Mouse (Mus musculus): ENCODE data around the gene Cmss1. TPM values are rescaled to one million over a fixed set of nuclear protein-coding genes. Genes with fewer than 3 reads are reported as not detected.

The Cmss1 gene
- polyA plus RNA-seq (2017; shearing (Covaris generic)) = 10 to 100 TPM; 22.9 to 39.5 (median 34.8) TPM

DNA sequence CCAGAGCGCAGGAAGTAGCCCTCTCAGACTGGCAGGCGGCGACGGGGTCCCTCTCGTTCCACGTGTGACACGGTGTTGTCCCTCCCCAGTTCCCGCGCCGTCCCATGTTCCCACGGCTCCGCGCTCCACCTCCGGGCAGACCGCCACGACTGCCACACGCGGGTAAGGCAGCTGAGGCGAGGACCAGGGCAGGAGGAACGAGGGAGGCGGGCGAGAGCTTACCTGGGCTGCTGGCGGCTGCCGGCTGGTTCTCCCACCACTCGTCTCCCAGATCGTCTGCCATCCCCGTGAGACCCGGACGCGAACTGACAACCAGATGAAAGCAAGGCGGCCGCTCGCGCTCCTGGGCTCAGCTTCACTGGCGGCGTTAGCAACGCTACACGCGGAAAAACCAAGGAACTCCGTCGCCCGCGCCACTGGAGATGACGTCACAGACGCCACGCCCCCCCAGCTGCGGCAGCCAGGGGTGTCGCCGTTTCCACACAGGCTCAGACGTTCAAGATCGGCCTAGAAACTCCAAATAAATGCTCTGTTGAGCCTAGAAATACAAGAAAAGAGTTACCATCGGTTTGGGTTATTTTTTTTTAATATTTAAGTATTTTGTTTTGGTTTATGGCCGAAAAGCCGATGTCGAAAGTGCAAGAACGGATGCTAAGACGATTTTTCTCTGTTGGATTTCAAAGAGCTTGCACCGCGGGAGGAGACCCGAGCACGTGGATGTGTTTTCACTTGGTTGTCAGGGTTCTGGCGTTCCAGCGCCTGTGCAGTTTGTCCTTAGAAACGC, at the start of gene Cmss1:
Gene Cmss1 (minus strand): TSS at position 421 of the 784 bp plus-strand sequence.
- ATAC-seq = peak; percentile 93

DNA sequence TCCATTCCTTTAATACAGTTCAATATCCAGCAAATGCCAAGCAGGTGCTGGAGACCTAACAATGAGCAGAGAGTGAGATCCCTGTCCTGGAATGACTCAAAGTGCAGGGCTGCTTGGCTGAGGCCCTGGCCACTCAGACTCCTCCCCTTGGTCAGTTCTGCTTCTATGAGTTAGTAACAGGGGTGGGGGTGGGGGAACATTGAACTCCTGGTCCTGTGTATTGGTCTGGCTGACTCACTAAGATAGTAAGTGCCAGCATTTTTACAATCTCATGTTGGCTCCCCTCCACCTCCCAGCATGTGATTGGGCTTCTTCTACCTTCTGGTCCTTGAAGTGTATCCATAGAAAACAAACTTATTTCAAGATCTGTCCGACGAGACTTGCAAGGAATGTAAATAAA, 43.2 kb upstream of the Cmss1 start:
- no peak for ATAC-seq

DNA sequence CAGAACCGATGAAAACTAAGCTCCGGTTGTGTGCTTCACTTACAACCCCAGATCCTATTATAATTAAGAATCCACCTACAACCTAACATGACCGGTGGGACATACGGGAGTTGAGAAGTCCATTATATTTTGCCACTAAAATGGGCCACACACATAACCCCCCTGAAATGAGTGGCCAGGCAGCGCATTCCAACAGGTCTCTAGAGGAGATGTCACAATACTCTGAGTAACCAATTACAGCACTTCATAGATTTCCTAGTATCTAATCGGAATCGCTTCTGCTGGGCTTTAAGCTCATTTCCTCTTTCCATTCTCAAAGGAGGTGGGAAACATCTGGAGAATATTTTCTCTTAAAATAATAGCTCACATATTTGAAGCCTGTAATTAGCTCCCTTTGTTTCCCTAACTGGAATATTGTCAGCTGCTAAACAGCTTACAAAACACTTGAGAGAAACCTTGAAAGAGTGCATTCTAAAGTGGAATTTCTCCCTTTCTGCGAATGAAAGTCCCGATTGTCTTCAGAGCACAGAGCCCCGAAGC, 34.8 kb upstream of the Cmss1 start:
- ATAC-seq = no peak

DNA sequence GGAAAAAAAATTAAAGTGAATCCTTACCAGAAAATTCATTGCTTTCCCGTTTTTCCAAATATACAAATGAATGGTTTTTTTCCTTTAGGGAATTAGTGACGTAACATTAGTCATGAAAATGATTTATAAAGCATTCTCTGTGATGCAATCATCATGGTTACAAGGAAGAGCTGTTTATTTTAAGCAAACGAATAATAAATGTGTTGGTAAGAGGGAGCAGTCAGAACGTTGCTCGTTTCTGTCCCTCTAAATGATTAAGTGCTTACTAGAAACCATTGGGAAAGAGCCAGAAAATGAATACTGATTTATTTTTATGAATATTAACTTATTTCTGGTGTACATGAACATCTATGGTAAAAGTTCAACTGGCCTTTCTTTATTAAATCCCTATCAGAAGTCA, 28.1 kb upstream of the Cmss1 start:
- no peak for ATAC-seq

DNA sequence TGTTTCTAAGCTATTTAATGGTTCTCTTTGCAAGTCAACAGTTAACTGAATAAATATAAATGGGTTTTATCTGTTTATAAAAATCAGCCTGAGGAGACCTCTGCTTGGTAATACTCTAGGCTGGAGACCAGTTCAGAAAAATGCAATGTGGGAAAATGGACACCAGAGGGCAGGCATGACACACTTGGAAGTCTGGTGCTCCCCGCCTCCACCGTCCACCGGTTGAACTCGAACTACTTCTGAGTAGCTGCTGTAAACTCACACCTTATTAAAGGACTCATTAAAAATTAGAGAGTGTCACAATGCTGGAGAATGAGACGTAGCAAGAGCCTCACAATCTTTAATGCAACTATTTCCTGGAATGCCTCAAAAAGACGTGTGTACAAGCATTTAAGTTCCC, 27.5 kb upstream of the Cmss1 start:
- peak; percentile 79 for ATAC-seq

DNA sequence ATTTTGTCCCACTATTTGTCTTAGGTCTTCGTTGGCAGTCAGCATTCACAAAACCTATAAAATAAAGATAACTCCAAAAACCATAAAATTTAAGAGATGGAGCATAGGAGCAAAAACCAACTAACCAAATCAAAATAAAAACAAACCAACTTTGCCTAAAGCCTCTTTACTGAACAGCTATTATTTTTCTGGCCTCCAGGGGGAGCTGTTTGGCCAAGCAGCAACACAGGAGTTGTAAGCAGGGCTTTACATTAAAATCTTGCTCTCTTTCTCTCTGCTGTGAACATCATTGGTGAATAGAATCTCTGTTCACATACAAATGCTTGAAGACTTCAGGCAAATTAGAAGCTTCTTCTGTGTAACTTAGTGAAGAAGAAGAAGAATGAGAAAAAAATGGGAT, 5.1 kb upstream of the Cmss1 start:
- ATAC-seq = peak; percentile 66

DNA sequence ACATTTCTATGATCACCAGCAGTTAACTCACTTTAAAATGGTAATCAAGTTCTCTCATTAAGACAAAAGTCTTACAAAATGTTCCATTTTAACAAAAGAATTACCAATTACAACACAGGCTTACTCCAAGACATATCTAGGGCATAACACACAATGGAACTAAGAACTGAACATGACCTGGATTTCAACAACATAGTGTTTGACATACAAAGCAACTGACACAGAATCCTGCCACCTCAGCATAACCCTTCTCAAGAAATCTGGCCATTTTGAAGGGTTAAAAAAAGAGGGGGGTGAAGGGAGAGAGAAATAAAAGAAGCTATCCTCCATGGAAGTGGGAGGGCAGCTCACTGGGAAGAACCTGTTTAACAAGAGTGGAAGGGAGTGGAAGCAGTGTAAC, 5.6 kb downstream of the Cmss1 start:
- ATAC-seq = no peak

DNA sequence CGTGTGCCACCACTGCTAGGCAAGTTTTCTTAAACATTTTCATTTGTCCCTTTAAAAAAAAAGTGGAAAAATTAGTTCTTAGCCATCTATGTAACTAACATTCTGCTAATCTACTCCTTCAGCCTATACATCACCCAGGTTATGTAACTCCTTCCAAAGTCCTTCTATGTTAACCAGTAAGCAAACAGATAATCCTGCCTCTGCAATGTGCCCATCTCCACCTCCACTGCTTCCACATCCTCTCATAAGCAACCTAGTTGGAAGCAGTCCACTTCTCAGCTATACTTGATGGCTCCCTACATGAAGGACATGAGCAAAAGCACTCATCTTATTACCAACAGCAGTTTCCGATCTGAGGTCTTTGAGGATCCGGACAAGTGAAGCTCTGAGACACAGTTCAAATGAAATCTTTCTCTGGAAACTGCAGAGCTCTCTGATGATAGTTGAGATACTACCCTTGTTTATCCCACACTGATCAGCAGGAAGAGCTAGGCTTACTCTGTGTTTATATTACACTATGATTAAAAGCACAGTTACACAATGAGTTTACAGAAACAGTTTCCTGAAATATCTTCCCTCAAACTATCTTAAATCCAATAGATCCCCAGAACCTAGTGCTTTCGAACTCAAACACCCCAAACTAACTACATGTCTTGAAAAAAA, 9.2 kb downstream of the Cmss1 start:
- no peak for ATAC-seq

DNA sequence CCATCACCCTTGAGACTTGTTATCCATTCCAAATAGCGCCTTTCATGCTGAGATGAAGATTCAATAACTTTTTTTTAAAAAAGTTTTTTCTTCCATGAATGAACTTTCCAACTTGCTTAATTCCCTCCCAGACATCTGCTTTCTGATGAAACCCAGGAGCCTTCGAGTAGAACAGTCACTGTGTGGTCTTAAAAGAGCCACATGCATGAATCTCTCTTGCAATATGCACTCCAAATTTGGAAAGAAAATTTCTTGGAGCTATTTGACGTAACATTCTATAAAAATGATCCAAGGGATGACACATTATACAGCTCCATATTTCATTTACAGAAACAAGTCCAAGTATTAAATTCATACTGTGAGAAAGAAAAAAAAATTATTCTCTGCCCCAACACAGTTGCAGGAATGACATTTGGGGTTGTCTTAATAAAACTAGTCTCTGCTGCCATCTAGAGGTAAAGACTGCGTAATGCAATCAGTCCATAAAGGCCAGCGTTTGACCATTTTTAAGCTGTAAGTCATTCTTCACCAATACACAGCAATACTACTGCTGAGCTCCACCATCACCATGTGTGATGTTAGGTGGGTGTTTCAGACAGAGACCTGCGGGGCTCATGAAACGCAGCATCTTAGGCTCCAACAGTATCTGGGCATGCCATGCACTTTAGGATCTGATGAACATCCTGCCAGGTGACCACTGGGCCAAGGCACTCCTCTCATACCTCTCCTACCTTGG, 13.1 kb downstream of the Cmss1 start:
- ATAC-seq = peak; percentile 92

DNA sequence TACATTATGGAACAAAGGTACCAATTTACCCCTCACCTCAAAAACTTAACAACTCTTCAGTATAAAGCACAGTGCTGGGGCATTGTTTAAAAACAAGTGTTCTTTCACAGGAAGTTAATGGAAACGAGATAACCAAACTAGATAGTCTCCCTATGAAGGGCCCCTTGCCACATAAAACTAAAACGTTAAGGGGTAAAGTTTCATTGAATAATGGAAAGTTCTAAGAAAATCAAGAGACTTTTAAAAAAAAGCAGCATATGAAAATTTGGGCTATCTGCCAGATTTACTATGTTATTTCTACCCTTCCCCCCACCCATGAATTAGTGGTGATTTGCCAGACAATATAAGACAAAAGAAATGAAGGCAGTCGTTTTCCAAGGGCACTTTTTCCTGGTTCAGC, 21.5 kb downstream of the Cmss1 start:
- ATAC-seq = peak; percentile 86

DNA sequence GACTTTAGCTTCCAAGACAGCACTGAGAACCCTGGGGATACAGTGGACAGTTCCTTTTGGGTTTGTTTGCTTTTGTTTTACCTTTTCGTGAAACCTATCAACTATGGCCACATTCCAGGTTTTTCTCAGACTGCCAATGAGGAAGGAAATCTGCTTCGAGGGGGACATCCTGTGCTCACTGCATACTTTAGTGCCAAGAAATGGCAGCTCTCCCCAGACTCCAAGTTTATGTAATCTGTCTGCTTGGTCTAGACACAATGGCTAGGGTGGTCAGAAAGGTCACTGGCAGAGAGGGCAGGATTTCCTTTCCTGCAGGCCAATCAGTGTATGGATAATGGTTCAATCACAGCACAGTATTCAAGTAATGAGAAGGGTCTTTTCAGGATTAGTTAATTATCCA, 24.7 kb downstream of the Cmss1 start:
- ATAC-seq = no peak

DNA sequence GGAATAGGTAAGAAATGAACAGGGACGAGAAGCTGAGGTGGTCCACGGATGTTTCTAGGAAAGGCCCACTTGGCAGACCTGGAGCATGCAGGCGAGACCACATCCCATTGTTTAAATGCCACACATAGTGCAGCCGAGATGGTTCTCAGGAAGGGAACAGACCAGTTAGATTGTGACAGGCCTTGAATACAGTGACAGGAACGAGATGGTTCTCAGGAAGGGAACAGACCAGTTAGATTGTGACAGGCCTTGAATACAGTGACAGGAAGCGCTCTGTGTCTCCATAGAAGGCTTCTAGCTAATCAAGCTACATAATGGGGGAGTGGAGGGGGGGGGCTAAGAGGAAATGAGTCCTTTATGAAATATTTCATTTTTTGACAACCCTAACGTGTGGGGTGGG, 26.6 kb downstream of the Cmss1 start:
- peak; percentile 24 for ATAC-seq

DNA sequence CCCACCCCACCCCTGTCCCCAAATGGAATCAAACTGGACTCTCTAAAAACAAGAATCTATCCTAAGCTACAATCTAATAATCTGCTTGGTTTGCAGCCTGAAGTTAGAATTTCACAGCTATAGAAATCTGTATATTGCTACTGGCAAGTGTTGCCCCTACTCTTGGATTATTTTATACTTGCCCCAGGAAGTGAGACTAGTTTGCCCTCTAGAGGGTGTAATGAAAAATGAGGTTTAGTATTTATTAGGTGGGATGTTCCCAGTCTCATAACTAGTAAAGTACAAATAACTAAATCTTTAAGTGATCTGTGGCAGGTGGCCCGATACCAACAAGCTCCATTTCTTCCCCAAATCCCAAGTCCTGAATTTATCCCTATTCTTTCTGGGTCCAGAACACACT, 29.1 kb downstream of the Cmss1 start:
- peak; percentile 75 for ATAC-seq

DNA sequence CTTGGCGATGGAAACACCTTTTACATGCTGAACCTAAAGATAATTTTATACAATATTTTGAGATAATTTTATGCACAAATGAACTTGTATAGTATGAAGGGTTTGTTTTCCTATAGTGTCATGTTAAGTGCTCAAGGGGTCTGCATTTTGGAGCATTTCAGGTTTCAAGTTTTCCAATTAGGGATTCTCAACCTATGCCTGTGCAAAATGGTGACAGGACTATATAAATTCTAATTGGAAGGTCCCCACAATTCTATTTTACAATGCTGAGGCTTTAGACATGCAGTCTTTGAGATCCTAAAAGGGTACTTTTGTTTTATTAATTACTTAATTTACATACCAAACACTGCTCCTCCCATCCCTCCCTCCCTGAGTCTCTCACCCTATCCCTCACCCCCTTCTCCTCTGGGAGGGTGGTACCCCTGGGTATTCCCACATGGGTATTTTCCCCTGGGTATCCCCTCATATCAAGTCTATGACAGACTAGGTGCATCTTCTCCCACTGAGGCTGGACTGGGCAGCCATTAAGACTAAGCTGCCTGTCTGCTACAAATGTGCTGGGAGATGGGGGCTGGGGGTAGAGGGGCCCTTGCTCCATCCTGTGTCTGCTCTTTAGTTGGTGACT, 30.8 kb downstream of the Cmss1 start:
- no peak for ATAC-seq

DNA sequence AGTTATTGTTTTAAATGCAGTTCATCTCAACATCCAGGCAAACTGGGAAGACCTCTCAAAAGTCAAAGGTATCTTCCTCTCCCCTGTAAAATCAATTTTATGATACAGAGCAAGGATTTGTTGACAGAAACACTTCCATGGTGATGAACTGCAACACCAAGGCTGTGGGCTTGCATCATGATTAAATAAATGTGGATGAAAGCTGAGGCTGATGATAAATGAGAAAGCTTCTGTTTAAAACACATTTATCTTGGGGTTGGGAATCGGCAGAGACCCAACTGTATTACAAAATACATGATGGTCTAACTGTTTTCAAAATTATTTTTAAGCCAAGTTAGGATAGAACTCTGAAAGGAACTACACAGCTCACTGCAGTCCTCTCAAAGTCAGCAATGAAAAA, 32.8 kb downstream of the Cmss1 start:
- no peak for ATAC-seq

DNA sequence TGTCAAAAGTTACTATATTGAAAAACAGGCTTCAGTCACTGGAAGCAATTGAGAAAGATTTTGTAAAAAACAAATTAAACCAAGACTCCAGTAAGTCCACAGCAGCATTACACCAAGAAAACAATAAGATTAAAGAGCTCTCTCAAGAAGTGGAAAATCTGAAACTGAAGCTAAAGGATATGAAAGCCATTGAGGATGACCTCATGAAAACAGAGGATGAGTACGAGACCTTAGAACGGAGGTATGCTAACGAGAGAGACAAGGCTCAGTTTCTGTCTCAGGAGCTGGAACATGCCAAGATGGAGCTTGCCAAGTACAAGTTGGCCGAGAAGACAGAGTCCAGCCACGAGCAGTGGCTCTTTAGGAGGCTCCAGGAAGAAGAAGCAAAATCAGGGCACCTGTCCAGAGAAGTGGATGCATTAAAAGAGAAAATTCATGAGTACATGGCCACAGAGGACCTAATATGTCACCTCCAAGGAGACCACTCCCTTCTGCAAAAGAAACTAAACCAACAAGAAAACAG, 35.8 kb downstream of the Cmss1 start:
- ATAC-seq = no peak

DNA sequence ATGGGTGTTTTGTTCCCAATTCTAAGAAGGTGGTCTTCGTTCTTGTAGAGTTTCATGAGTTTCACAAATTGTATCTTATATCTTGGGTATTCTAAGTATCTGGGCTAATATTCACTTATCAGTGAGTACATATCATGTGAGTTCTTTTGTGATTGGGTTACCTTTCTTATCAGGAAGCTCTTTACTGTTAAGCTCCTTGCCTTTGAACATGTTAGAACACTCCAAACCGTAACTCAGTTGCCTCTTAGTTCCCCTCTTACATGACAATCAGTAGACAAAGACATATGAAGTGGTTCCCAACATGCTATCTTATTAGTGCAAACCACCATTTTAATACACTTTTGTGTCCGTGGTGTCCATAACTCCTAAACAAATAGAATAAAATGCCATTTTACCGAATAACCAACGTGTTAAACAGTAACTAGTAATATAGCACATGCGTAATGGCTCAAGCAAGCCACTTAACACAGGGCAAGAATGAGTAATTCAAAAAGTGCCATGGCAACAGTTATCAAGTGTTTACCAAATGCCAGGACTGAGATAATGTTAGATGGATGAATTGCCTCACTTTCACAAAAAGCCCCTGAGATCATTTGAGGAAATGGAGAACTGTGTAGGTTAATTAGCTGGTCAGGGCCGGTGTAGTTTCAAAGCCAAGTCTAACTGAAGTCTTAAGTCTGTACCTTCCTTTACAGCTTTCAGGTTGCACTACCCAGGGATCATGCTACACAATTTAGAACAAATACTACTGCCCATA, 37.8 kb downstream of the Cmss1 start:
- peak; percentile 25 for ATAC-seq

DNA sequence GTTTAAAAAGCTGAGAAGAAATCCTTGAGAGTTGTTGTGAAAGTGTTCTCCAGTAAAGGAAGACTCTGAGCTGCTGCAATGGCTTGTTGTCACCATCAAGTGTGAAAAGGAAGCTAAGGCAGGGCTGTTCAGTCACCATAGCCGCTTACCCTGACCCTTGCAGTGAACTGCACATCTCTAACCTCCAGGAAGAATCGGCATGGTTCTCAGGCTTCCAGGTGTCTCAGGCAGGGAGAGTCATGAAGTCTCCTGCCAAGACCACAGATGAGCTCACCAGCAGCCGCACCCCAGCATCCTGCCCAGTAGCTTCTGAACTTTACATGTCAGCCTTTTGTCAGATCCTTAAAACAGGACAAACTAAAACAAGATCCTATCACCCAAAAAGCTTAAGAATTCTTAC, 40.4 kb downstream of the Cmss1 start:
- ATAC-seq = peak; percentile 46

DNA sequence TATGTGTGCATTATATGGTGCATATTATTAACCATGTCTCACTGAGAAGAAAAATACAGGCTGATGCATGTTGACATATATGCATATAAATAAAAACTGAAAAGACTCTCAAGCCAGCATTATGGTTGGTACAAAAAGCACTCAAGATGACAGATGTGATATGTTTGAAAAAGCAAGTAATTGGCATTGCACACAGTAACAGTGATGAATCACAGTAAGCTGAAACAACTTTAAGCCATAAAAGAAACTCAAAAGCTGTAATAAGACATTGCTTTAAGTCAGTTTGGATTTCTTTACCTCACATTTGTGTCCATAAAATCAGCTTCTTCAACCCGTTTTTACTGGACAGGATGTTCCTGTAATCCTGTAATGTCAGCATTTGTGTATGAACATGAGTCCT, 41.9 kb downstream of the Cmss1 start:
- ATAC-seq = no peak

DNA sequence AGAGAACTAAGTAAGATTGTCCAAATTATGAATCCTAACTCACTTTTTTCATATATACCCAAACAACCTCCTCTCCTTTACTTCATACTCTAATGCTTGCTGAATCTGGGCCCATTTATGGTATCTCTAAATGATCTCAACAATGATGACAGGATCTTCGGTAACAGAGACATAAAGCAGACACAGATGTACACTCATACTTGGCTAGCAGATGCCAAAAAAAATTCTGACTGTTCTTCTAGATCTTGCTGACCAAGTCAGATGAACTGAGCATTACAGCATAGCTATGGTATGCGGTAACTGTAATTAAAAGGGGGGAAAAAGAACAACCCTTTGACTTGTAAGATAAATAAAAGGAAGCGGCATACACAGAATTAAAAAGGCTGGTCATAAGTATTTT, 43.2 kb downstream of the Cmss1 start:
- no peak for ATAC-seq

DNA sequence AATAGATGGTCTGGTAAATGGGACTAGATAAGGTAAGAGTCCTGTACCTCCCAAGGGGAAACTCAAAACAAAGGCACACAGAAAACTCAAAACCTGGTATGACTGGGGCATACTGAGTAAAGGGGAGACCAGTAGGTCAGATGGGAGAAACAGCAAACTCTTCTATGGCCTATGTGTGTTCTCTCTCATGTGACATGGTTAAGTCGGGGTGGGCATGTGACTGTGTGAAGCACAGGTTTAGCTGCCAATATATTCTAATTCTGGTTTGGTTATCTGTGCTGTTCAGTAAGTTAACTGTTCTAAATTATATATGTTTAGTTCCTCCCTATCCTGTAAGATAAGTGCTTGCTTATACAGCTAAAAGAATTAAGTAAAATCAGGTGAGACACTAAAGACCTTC, 46.5 kb downstream of the Cmss1 start:
- ATAC-seq = no peak

DNA sequence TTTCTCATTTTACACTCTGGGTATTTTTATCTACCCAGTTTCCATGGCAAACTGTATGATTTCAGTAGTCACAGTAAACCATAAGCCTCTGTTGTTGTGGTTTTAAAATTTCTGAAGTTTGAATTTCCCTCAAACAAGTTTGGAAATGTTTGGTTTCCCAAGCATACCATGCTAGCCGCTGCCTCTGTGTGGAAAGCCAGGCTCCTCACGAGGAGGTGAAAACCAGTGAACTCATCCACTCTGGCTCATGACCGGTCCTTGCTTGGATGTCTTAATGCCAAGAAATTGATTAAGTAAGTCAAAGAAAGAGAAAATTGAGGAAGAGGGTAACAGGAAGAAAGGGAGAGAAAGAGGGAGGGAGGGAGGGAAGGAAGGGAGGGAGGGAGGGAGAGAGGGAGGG, 48.4 kb downstream of the Cmss1 start:
- no peak for ATAC-seq
